In the genomic region with DNA sequence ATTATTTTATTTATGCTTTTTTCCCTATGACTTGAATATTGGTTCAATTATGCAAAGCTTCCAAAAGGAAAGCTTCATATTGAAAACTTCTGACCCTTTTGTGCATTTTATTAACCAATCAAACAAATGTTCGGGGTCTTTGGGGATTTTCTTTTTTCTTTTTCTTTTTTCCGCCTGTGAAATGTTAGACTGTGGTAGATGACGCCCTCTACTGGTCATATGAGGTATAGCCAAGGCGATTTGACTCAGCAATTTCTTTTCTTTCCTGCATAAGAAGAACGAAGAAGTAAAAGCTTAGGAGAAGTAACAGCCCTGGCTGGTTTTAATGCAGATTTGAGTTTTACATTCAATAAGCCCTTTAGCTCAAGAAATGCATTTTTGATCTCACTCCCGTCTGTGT, we compare ENCODE assay signal across 8 mouse cellular contexts.
A peak's percentile ranks its signal among the peaks of the same experiment; 100 is the strongest.
DNase-seq lines count a peak whose midpoint lies in the region; TF ChIP-seq lines count a peak whose summit lies in the region.

No protein-coding gene starts in this region.

- in situ Hi-C loops in ES-E14 (cut with MboI; ENCODE audit: low sequenced_read_pairs in 2 of 2, unreplicated experiment in 2 of 2): no loop called here

- H3K9me3 ChIP-seq in ES-E14 (ENCODE audit: control insufficient read depth, insufficient read depth, low read depth, low read length): no peaks in the 10 kb centered on the region

- no peaks in the 10 kb centered on the region for H3K4me1 ChIP-seq in ES-E14 (ENCODE audit: control insufficient read depth in 2 of 2, insufficient read depth in 2 of 2, low read length in 2 of 2, poor library complexity in 1 of 2)

- no peak overlapping the region for H3K9ac ChIP-seq in ES-E14 (ENCODE audit: insufficient read depth, low read depth, low read length, poor library complexity, severe bottlenecking)

- no peak overlapping the region for H3K4me3 ChIP-seq in ES-E14 (ENCODE audit: insufficient read depth in 1 of 2, low read depth in 1 of 2, low read length in 2 of 2, poor library complexity in 1 of 2, severe bottlenecking in 1 of 2)

- peak; percentile 24 for DNase-seq in kidney, postnatal 10 days
- DNase-seq in kidney, adult 11 months: no peak
- DNase-seq in ES-E14 (ENCODE audit: low read depth, low spot score) (peak; percentile 33), R1 (ENCODE audit: low read depth, low spot score) (peak; percentile 55)
- peak; percentile 22 for DNase-seq in fibroblast of lung, adult 2 months (ENCODE audit: low read depth)
- DNase-seq in naive thymus-derived CD4-positive, alpha-beta T cell, adult 2 months (ENCODE audit: low read depth): peak; percentile 21
- DNase-seq in testis, postnatal 10 days (ENCODE audit: low spot score): no peak
- DNase-seq in ovary, postnatal 14 days (ENCODE audit: low spot score): no peak

- H3K27ac ChIP-seq in ES-E14 (ENCODE audit: insufficient read depth, low read depth, low read length, poor library complexity, severe bottlenecking): no peak overlapping the region

- no peaks in the 10 kb centered on the region for H3K36me3 ChIP-seq in ES-E14 (ENCODE audit: control insufficient read depth, insufficient read depth, low read length, poor library complexity, severe bottlenecking)

TF ChIP-seq in ES-E14, 5 proteins besides CTCF, POLR2A, EP300 and RAD21:
- TF ChIP-seq CHD2 (IDR thresholded peaks at IDR 0.05; ENCODE audit: low read depth, low read length) (no peak), HCFC1 (IDR thresholded peaks at IDR 0.05; ENCODE audit: borderline replicate concordance, insufficient read depth, low read length) (no peak), ZC3H11A (IDR thresholded peaks at IDR 0.05; ENCODE audit: borderline replicate concordance, low read depth, low read length) (peak; percentile 86), ZNF384 (IDR thresholded peaks at IDR 0.05; ENCODE audit: low read depth, low read length) (no peak), MAFK (IDR thresholded peaks at IDR 0.05; ENCODE audit: insufficient read depth, low read depth, low read length) (peak; percentile 99)

Comparison
In these comparisons a context has a peak if more than half of its experiments do, and no peak if none do; other contexts are left out.
1. DNase-seq: peak in kidney, postnatal 10 days (single experiment), ES-E14 (single experiment), R1 (single experiment), fibroblast of lung, adult 2 months (single experiment) and naive thymus-derived CD4-positive, alpha-beta T cell, adult 2 months (single experiment); none in kidney, adult 11 months (single experiment), testis, postnatal 10 days (single experiment) and ovary, postnatal 14 days (single experiment).